Mouse (Mus musculus): ENCODE data around the gene Scgb3a1. TPM values are rescaled to one million over a fixed set of nuclear protein-coding genes. Genes with fewer than 3 reads are reported as not detected.

Gene Scgb3a1
- polyA plus RNA-seq, 1 experiment, result 19.7 TPM

- Histone ChIP-seq H3K4me1 (ENCODE audit: control insufficient read depth, insufficient read depth, insufficient read length, low read length) (no peaks in the 10 kb centered on the region), H3K4me3 (ENCODE audit: low read depth, low read length) (no peak overlapping the region), H3K27ac (ENCODE audit: insufficient read depth, low read depth, low read length) (no peak overlapping the region), H3K36me3 (ENCODE audit: control insufficient read depth, insufficient read depth, low read length) (peaks cover 61% of the 10 kb centered on the region), H3K27me3 (ENCODE audit: control insufficient read depth, insufficient read depth, low read length) (no peaks in the 10 kb centered on the region)
- no peak for TF ChIP-seq CTCF (IDR thresholded peaks at IDR 0.05; ENCODE audit: extremely low read depth, insufficient read length, insufficient replicate concordance, low read depth, low read length)
- no peak for TF ChIP-seq POLR2A (IDR thresholded peaks at IDR 0.05; ENCODE audit: low read depth, low read length)
- 96% methylated on average over 12 of the region's 12 CpGs for WGBS
Observed at GRCm38 (mm10) chr11:49684237-49684973, 21.0 kb downstream of the Scgb3a1 start.

- Histone ChIP-seq H3K4me3 (ENCODE audit: low read depth, low read length) (no peak overlapping the region), H3K36me3 (ENCODE audit: control insufficient read depth, insufficient read depth, low read length) (peaks cover 22% of the 10 kb centered on the region), H3K27me3 (ENCODE audit: control insufficient read depth, insufficient read depth, low read length) (no peaks in the 10 kb centered on the region), H3K27ac (ENCODE audit: insufficient read depth, low read depth, low read length) (no peak overlapping the region), H3K4me1 (ENCODE audit: control insufficient read depth, insufficient read depth, insufficient read length, low read length) (peaks cover 2% of the 10 kb centered on the region; the same call in 1 of the 2 replicates)
- TF ChIP-seq POLR2A (IDR thresholded peaks at IDR 0.05; ENCODE audit: low read depth, low read length), result no peak
- no peak for TF ChIP-seq CTCF (IDR thresholded peaks at IDR 0.05; ENCODE audit: extremely low read depth, insufficient read length, insufficient replicate concordance, low read depth, low read length)
- 92% methylated on average over 3 of the region's 3 CpGs for WGBS
Observed at GRCm38 (mm10) chr11:49695013-49695412, 31.6 kb downstream of the Scgb3a1 start.

- peaks cover 2% of the 10 kb centered on the region; the same call in 1 of the 2 replicates for H3K4me1 ChIP-seq (ENCODE audit: control insufficient read depth, insufficient read depth, insufficient read length, low read length)
- peaks cover 18% of the 10 kb centered on the region for H3K36me3 ChIP-seq (ENCODE audit: control insufficient read depth, insufficient read depth, low read length)
- H3K27me3 ChIP-seq (ENCODE audit: control insufficient read depth, insufficient read depth, low read length), result no peaks in the 10 kb centered on the region
- no peak overlapping the region for H3K4me3 ChIP-seq (ENCODE audit: low read depth, low read length)
- WGBS, result 70% methylated on average over 2 of the region's 2 CpGs
- TF ChIP-seq CTCF (IDR thresholded peaks at IDR 0.05; ENCODE audit: extremely low read depth, insufficient read length, insufficient replicate concordance, low read depth, low read length) (no peak), POLR2A (IDR thresholded peaks at IDR 0.05; ENCODE audit: low read depth, low read length) (no peak)
- H3K27ac ChIP-seq (ENCODE audit: insufficient read depth, low read depth, low read length), result no peak overlapping the region
Observed at GRCm38 (mm10) chr11:49695695-49696094, 32.3 kb downstream of the Scgb3a1 start.

GRCm38 (mm10) chr11:49696472-49696871 is 33.1 kb downstream of the Scgb3a1 start:
- no peaks in the 10 kb centered on the region for H3K27me3 ChIP-seq (ENCODE audit: control insufficient read depth, insufficient read depth, low read length)
- TF ChIP-seq CTCF (IDR thresholded peaks at IDR 0.05; ENCODE audit: extremely low read depth, insufficient read length, insufficient replicate concordance, low read depth, low read length) (no peak), POLR2A (IDR thresholded peaks at IDR 0.05; ENCODE audit: low read depth, low read length) (no peak)
- H3K4me3 ChIP-seq (ENCODE audit: low read depth, low read length), result no peak overlapping the region
- H3K4me1 ChIP-seq (ENCODE audit: control insufficient read depth, insufficient read depth, insufficient read length, low read length), result peaks cover 2% of the 10 kb centered on the region; the same call in 1 of the 2 replicates
- peaks cover 22% of the 10 kb centered on the region for H3K36me3 ChIP-seq (ENCODE audit: control insufficient read depth, insufficient read depth, low read length)
- H3K27ac ChIP-seq (ENCODE audit: insufficient read depth, low read depth, low read length), result no peak overlapping the region
- 82% methylated on average over 2 of the region's 2 CpGs for WGBS

- no peak for TF ChIP-seq CTCF (IDR thresholded peaks at IDR 0.05; ENCODE audit: extremely low read depth, insufficient read length, insufficient replicate concordance, low read depth, low read length)
- no peak for TF ChIP-seq POLR2A (IDR thresholded peaks at IDR 0.05; ENCODE audit: low read depth, low read length)
- H3K4me1 ChIP-seq (ENCODE audit: control insufficient read depth, insufficient read depth, insufficient read length, low read length), result peaks cover 2% of the 10 kb centered on the region; the same call in 1 of the 2 replicates
- no peaks in the 10 kb centered on the region for H3K27me3 ChIP-seq (ENCODE audit: control insufficient read depth, insufficient read depth, low read length)
- H3K27ac ChIP-seq (ENCODE audit: insufficient read depth, low read depth, low read length), result peak overlapping the region; percentile 9; the same call in 1 of the 2 replicates
- 60% methylated on average over 5 of the region's 5 CpGs for WGBS
- H3K4me3 ChIP-seq (ENCODE audit: low read depth, low read length), result no peak overlapping the region
- peaks cover 26% of the 10 kb centered on the region for H3K36me3 ChIP-seq (ENCODE audit: control insufficient read depth, insufficient read depth, low read length)
Observed at GRCm38 (mm10) chr11:49697779-49698178, 34.4 kb downstream of the Scgb3a1 start.

- TF ChIP-seq POLR2A (IDR thresholded peaks at IDR 0.05; ENCODE audit: low read depth, low read length) (no peak), CTCF (IDR thresholded peaks at IDR 0.05; ENCODE audit: extremely low read depth, insufficient read length, insufficient replicate concordance, low read depth, low read length) (no peak)
- peaks cover 25% of the 10 kb centered on the region for H3K36me3 ChIP-seq (ENCODE audit: control insufficient read depth, insufficient read depth, low read length)
- WGBS, result 88% methylated on average over 1 of the region's 1 CpGs
- H3K27me3 ChIP-seq (ENCODE audit: control insufficient read depth, insufficient read depth, low read length), result no peaks in the 10 kb centered on the region
- no peak overlapping the region for H3K27ac ChIP-seq (ENCODE audit: insufficient read depth, low read depth, low read length)
- peaks cover 2% of the 10 kb centered on the region; the same call in 1 of the 2 replicates for H3K4me1 ChIP-seq (ENCODE audit: control insufficient read depth, insufficient read depth, insufficient read length, low read length)
- H3K4me3 ChIP-seq (ENCODE audit: low read depth, low read length), result no peak overlapping the region
Observed at GRCm38 (mm10) chr11:49699079-49699478, 35.7 kb downstream of the Scgb3a1 start.

GRCm38 (mm10) chr11:49702014-49702413 is 38.6 kb downstream of the Scgb3a1 start:
- Histone ChIP-seq H3K4me3 (ENCODE audit: low read depth, low read length) (no peak overlapping the region), H3K4me1 (ENCODE audit: control insufficient read depth, insufficient read depth, insufficient read length, low read length) (peaks cover 2% of the 10 kb centered on the region; the same call in 1 of the 2 replicates), H3K27me3 (ENCODE audit: control insufficient read depth, insufficient read depth, low read length) (no peaks in the 10 kb centered on the region), H3K27ac (ENCODE audit: insufficient read depth, low read depth, low read length) (no peak overlapping the region), H3K36me3 (ENCODE audit: control insufficient read depth, insufficient read depth, low read length) (peaks cover 25% of the 10 kb centered on the region)
- WGBS, result 92% methylated on average over 8 of the region's 8 CpGs
- TF ChIP-seq POLR2A (IDR thresholded peaks at IDR 0.05; ENCODE audit: low read depth, low read length) (no peak), CTCF (IDR thresholded peaks at IDR 0.05; ENCODE audit: extremely low read depth, insufficient read length, insufficient replicate concordance, low read depth, low read length) (no peak)
